Mouse (Mus musculus): ENCODE results near the gene Tceal9. TPM values are rescaled to one million over a fixed set of nuclear protein-coding genes. Genes with fewer than 3 reads are reported as not detected.
A peak's percentile ranks its signal among the peaks of the same experiment; 100 is the strongest.
"Not testable (repeated sequence)": the region's sequence is repeated elsewhere in the genome, so short reads cannot be mapped to it uniquely, and the experiment has no call there.

Gene Tceal9
- 10 to 100 TPM; 31.2 to 36.5 TPM for total RNA-seq (2021)

DNA sequence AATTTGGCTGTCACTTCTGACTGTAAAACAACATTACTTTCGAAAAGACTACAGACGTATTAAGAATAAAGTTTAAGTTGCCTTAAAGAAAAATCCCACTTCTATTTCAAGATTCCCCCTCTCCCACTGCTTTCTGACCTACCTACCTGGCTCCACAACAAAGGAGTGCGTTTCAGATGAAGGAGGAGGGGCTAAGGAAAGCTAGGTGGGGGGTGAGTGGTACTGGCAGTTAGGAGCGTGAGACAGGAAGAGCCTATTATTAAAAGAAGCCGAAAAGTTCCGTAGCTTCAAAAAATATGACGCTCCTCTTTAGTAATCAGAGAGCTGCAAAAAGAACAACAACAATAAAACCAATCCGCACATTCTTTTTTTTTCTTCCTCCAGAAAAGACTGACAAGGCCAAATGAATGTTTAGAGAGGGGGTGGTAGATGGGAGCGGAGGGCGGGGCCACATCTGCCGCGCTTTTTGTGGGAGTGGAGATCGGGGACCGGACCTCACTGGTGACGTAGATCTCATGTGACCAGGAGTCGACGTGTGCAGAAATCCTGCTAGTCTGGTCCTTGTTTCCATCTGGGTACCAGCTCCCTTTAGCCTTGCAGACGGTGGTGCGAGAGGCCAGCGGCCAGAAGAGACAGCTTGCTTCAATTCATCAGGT, at the start of gene Tceal9:
Tceal9 (plus strand) TSS at position 506 of the 656 bp plus-strand sequence.
- intact Hi-C loops (cut with DNase I) = no loop called here
- peak; percentile 58 for DNase-seq (ENCODE audit: low spot score)

DNA sequence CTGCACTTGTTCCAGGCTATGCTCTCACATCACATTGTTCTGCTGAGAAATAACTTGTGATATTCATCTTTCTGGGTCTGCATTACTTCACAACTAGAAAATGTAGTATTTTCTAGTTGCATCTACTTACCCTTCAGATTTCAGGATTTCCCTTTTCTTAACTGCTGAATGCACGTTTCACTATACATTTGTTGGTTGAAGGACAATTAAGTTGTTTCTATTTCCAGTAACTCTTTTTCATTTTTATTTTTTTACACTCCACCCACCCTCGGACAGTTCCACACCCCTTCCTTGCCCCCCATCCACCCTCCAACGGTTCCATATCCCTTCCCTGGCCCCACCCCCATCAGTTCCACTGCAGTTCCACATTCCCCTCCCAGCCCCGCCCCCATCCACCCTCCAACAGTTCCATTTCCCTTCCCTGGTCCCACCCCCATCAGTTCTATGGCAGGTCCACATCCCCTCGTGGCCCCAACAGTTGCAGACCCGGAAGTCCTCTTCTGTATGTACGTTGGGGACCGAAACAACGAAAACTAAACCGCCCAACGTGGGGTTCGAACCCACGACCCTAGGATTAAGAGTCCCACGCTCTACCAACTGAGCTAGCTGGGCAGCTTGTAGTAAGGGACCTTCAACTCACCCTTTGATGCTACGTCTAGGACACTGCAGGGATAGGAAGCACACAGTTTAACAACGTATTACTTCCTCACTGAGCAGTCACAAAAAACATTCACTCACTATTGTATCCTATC, 49.5 kb upstream of the Tceal9 start:
- intact Hi-C loops (cut with DNase I) = no loop called here
- no peak for DNase-seq (ENCODE audit: low spot score)

DNA sequence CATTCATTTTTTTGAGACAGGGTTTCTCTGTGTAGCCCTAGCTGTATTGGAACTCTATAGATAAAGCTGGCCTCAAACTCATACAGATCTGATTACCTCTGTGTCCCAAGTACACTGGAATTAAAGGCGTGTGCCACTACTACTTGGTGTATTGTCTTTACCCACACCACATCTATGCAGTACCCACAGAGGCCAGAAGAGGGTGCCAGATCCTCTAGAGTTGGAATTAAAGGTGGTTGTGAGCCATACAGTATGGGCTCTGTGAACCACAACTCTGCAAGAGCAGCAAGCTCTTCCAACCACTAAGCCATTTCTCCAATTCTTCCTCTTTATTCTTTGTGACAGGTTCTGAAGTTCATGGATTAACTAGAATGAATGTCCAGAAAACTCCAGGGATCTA, 48.0 kb upstream of the Tceal9 start:
- DNase-seq (ENCODE audit: low spot score) = no peak
- intact Hi-C loops (cut with DNase I) = loop anchor here (2.0 kb wide), 1 partner anchor 108 kb away; no protein-coding TSS in a partner anchor

DNA sequence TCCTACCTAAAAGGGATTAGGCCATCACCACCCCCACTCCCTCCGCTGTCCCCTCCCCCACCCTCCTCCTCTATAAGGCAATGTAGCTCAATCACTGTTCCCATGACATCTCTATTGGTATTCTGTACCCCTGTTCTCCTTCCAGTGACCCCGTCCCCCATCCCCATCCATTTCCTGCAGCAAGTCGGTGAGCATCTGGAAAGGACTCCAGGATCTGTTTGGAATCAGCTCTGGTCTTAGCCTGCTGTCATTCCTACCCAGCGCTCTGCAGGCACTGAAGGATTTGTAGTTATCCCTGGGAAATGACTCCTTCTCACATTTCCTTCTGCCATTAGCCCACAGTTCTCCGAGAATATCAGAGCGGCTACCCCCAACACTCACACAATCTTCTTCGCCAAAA, 41.6 kb upstream of the Tceal9 start:
- intact Hi-C loops (cut with DNase I) = no loop called here
- DNase-seq (ENCODE audit: low spot score) = no peak

DNA sequence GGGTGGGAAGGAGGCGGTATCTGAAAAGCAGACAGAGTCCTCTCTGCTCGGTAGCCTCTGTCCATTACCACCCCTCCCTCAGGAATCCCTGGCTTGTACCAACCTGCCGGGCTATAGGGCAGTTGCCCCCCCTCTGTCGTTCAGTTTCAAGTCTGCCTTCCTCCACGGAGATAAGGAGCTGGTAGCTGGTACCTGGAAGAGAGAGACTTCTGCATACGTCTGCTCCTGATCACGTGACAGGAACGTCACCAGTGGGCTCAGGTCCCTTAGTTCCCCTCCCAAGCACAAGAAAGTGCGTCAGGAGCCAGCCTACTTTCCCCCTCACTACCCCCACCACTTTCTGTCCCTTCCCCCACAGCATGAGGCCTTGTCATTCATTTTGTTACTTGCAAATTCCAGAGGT, 41.2 kb upstream of the Tceal9 start, which contains the start of gene Tceal5:
Tceal5 (minus strand) TSS at position 213 of the 403 bp plus-strand sequence.
- no peak for DNase-seq (ENCODE audit: low spot score)
- intact Hi-C loops (cut with DNase I) = no loop called here

DNA sequence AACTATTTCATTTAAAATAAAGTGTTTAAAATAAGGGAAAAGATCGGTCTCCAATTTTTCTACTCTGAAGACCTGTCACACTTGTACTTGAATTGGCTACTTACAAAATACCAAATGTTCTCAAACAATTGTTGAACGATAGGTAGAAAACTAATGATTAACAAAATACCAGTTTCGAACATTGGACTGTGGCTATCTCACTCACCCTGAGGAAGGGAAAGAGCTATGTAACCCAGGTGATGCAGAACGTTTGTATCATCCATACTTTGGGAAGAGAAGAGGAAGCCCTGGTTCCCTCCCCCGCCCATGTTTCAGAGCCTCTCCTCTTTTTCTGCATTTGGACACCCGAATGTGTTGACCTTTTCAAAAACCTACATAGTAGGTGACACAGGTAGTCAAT, 40.5 kb upstream of the Tceal9 start:
- no peak for DNase-seq (ENCODE audit: low spot score)
- intact Hi-C loops (cut with DNase I) = no loop called here

DNA sequence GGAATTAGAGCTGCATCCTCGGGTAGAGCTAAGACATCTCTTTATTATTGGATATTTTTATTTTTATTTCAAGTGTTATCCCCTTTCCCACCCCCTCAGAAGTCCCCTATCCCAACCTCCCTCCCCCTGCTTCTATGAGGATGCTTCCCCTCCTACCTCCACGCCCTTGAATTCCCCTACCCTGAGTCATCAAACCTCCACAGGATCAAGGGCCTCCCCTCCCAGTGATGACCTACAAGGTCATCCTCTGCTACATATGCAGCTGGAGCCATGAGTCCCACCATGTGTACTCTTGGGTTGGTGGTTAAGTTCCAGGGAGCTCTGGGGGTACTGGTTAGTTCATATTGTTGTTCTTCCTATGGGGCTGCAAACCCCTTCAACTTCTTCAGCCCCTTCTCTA, 31.5 kb upstream of the Tceal9 start:
- DNase-seq (ENCODE audit: low spot score) = no peak

DNA sequence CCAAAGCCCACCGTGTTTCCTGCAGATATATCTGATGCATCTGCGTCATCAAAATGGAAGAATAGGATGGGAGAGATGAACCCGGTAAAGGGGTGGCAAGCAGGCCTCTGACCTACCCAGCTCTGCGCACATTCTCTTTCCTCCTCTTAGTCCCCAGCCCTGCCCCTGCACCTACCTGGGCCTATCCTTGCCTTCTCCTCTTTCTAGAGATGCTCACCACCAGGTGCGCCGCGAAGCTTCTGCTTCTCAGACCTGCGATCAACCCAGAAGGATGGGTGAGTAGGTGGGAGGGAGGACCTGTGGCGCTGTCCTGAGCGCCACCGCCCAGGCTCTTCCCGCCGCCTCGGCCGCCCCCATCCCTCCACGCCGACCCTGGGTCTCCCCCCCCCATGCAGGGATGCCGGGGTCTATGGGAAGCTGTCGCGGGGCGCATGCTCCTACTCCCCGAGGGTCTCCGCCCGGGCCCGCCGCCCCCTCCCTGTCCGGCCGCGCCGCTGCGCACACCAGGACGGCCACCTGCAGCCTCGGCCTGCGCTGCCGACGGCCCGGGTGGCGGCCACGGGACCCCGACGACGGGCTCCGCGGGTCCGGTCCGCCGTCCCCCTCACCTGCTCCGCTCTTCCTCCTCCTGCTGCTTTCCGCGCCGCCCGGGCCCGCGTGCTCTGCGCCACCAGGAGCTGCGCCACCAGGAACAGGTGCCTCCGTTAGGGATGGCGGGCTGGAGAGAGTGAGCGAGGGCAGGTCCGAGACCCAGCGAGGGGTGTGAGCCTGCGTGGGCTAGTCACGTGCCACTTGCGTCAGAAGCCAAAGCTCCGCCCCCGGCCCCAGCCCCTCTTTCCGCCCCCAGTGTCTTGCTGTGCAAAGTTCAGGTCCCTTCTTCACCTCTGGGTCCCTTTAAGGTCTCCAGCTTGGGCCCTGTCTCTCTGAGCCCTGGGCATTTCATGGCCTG, 29.9 kb upstream of the Tceal9 start, which contains the start of the genes Tceal7 and Bex1:
Tceal7 (plus strand) TSS at position 51 of the 949 bp plus-strand sequence.
Bex1 (minus strand) TSS at position 785 of the 949 bp plus-strand sequence.
- intact Hi-C loops (cut with DNase I); DNase-seq (ENCODE audit: low spot score): not testable (repeated sequence)

More for the DNA sequence above, 31.5 kb upstream of the Tceal9 start:
- intact Hi-C loops (cut with DNase I) = no loop called here

DNA sequence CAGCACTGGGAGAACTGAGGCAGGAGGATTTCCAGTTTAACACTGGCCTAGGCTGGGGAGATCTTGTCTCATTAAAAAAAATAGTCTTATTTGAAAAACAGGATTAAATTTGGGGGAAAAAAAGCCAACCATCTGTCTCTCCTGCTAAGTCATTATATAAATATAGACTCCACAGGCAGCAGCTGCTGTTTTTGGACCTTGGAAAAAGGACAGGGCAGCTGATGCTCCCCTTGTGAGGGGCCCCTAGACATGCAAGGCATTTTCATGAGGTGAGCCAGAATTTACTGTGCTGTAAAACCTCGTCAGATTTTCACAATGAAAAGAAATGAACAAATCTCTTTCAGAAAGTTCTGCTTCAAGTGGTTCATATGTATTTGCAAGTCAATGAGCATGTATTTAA, 28.6 kb upstream of the Tceal9 start:
- intact Hi-C loops (cut with DNase I) = no loop called here
- DNase-seq (ENCODE audit: low spot score) = no peak

DNA sequence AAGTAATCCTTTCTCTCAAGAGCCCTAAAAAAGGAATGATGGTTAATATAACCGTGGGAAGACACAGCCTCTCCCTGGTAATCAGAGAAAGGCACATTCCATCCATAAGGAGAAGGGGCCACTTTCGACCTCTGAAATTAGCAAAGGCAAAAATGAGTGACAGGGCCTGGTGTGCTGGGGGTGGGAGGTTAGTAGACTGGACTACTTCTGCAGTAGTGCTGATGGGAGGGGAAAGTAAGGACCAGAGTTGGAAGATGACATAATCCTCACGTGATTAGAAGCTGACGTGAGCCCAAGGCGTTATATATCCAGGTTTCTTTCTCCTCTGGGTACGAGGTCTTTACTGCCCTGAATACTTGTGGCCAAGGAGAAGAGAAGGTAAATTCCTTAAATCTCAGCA, 21.2 kb upstream of the Tceal9 start:
- intact Hi-C loops (cut with DNase I) = no loop called here
- DNase-seq (ENCODE audit: low spot score) = no peak

DNA sequence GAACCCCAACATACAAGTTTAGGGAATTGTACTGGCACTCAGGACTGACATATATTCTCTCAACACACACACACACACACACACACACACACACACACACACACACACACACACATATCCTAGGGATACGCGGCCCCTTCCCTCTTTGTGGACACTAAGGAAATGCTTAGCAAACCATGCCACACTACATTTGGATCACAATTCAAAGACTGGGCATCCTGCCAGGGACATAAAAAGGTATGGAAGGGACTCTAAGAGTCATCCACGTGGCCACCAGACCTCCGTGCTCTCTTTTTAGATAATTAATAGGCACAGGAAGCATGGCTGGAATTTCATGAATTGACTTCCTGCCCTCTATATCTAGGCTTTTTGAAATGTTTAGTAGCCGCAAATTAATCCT, 17.1 kb upstream of the Tceal9 start:
- DNase-seq (ENCODE audit: low spot score) = no peak
- intact Hi-C loops (cut with DNase I) = no loop called here

DNA sequence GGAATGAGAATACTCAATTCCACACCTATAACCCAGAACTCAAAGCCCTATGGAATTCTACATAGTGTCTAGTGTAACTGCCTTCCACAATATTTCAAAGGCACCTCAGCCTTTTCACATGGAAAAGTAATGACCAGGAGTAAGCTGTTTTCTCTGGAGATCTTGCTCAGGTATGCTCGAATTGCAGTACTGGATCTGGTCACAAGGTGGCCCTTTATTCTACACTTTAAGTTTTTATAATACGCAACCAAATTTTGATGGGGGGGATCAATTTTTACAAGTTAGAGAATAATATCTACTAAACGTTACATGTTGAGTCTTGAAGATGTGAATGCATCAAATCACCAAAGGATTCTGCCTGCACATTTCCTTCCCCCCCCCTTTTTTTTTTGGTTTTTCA, 6.8 kb upstream of the Tceal9 start:
- intact Hi-C loops (cut with DNase I) = loop anchor here (1.0 kb wide), 1 partner anchor 66 kb away; no protein-coding TSS in a partner anchor
- no peak for DNase-seq (ENCODE audit: low spot score)

DNA sequence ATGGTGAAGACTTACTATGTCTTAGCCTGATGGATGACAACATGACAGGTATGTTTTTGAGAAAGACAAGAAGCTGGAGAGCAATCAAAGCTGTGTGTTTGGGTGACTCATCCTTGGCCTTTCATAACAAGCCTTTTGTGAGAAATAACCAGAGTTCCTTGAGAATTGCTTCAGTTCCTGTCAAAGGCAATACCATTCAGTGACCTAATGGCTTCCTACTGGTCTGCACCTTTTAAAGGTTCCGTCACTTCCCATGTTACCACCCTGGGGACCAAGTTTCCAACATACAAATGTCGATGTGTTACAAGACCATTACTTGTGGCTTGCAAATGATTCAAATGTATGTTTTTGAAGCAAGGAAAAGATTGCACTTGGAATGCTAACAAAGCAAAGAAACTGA, 1.7 kb upstream of the Tceal9 start:
- intact Hi-C loops (cut with DNase I) = no loop called here
- DNase-seq (ENCODE audit: low spot score) = no peak

DNA sequence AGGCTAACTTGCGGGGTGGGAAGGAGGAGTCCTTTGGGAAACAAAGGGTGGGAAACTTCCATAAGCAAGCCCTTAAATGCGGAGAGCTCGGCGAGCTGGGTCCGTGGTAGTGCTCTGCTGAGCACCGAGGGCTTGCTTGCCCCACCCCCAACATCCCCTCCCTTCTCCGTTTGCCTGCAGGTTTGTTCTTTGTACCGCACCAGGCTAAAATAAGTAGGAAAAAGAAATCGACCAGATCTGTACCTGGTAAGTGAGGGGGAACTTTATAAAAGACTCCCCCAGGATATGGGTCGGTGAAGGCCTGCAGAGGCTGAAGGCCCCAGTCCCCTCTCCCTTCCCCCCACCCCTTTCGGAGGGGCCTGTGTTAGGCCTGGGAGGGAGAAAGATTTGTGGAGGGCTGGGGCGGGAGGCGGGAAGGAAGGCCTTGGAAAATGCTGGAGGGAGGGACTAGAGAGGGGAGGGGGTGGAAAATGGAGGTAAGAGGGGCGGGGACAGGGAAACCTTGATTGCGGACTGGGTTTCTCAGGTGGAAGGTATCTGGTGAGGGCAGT, 717 bp downstream of the Tceal9 start:
- no peak for DNase-seq (ENCODE audit: low spot score)
- intact Hi-C loops (cut with DNase I) = no loop called here

DNA sequence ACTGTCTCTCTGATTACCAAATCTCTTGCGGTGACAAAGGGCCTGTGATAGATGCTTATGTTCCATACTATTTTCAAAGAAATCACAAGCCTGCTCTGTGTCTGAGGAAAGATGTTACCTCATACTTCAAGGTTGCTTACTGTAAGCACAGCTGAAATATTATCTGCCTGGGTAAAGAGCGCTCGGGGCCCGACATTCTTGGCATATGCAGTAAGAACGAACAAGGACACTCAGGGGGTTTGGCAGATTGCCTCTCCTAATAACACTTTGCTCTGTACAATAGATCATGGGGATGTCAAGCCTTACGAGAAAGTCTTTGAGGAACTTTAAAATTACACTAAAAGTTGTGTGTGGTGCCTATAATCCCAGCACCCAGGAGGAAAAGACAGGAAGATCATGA, 3.9 kb downstream of the Tceal9 start:
- intact Hi-C loops (cut with DNase I) = no loop called here
- DNase-seq (ENCODE audit: low spot score) = no peak

DNA sequence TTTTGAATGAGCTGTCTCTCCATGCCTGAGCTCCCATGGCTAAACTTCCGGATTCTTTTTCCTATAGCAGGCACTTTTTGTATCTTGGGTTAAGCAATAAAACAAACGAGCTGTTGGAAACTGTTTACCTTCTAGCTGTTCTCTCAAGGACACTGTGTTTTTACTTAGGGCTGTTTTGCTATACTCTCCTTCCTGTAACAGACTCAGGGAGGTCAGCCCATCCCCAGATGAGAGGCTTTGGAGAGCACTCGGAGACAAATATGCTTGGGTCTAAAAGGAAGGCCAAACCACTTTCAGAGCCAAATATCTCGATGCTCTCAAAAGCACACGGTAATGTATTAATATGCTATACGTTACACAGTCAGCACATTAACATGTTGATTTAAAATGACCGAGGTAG, 4.8 kb downstream of the Tceal9 start:
- DNase-seq (ENCODE audit: low spot score) = no peak
- intact Hi-C loops (cut with DNase I) = loop anchor here (2.0 kb wide), 1 partner anchor 19 kb away; no protein-coding TSS in a partner anchor

DNA sequence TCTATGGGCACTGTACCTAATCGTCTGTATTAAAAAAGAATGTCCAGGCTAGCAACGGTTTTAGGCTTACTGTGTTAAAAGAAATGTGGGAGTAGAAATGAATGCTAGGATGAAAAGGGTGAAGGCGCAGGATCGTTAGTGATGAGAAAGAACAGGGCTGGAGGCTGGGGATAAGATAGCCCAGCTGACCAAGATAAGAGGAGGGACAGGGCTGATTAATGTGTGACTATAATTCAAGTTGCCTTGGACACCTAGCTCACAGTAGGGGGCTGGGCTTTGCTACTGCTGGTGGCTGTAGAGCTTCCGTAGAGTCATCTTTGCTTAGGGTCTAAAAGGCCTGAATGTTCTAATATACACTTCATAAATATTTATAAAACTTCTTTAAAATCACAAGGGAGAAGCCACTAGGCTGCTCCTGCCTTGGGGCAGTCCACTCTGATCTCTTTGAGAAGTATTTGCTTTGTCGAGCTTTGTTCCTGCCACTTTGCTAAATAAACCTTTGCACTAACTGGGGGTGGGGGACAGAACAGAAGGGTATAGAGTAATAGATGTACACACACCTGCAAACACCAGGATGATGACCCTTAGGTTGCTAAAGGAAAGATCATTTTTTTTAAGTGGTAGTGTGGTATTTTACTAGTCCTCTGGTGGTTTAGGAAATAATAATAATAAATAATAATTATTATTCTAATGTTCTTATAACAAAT, 7.3 kb downstream of the Tceal9 start:
- intact Hi-C loops (cut with DNase I) = no loop called here
- DNase-seq (ENCODE audit: low spot score) = no peak

DNA sequence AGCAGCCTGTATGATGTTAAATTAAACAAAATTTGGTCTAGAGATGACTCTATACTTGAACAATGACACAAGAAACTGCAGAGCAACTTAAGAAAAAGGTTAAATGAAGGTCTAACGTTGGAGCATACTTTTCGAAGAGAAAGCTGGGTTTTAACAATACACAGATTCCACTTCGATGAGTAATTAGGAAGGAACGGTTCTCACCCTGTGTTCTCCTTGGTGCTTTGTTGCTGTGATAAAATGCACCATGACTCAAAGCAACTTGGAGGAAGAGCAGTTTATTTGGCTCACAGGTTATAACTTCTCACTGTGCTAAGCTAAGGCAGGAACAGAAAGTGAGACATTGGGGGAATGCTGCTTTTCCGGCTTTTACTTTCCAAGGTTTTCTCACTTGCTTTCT, 22.8 kb downstream of the Tceal9 start:
- intact Hi-C loops (cut with DNase I) = loop anchor here (2.0 kb wide), 1 partner anchor 17 kb away; no protein-coding TSS in a partner anchor
- no peak for DNase-seq (ENCODE audit: low spot score)

DNA sequence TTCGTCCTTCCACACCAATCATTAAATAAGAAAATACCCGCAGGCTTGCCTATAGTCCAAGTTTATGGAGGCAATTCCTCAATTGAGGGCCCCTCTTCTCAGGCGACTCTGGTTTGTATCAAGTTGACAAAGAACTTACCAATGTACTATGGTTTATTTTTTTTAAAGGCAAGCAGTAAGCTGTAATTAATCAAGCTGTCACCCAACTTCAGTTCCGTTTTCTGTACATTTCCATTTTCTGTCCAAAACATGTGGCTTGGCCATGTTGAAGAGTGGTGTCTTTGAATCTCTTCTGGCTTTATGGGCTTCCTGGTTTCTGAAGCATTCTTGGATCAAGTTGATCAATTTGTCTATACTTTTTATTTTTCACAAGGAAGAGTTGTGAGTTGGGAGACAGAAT, 23.3 kb downstream of the Tceal9 start:
- intact Hi-C loops (cut with DNase I) = loop anchor here (2.0 kb wide), 1 partner anchor 17 kb away; no protein-coding TSS in a partner anchor
- no peak for DNase-seq (ENCODE audit: low spot score)
